Mouse (Mus musculus) naive thymus-derived CD4-positive, alpha-beta T cell, adult 2 months (primary cell): ENCODE measurements around the gene Ptpro.
"Not testable (repeated sequence)": the region's sequence is repeated elsewhere in the genome, so short reads cannot be mapped to it uniquely, and the experiment has no call there.

Experiments used
- DNase-seq: peaks from one replicate; pipeline ENCODE4 v3.0.0-alpha.2; 2011; ENCODE audit warnings: low read depth

The Ptpro gene

DNA sequence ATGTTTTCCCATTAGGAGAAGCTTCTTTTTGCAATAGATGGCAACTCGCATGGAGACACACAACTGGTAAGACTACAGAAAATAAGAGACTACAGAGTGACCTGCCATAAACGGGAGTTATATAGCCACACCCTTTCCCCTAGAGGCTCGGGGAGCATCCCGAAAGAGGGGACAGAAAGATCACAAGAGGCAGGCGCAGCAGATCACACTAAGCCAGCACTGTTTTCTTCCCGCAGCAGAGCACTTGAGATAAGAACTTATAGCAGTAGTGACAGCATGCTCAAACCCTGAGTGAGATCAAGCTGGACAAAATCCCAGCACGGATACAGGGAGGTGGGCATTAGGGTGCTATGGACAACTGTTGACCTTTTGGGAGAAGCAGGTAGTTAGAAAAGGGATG is 203.9 kb downstream of the Ptpro start:
- DNase-seq = no peak

DNA sequence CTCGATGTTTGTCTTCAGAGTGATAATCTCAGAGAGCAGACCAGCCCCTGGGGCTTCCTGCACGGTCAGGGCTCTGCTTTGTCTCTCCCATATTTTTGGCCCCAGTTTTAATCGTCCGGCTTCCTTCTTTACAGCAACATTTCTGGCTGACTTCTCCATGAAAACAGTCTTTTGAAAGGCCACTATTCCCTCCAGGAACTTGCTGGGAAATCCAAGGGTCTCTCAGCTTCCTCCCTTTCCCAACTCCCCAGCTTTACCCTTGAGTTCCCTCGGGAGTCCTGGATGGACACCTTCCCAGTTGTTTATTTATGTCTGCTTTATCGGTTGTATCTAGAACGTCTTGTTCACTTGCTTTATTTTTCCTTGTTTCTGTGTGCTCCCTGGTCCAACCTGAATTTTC is 205.1 kb downstream of the Ptpro start:
- DNase-seq = no peak

DNA sequence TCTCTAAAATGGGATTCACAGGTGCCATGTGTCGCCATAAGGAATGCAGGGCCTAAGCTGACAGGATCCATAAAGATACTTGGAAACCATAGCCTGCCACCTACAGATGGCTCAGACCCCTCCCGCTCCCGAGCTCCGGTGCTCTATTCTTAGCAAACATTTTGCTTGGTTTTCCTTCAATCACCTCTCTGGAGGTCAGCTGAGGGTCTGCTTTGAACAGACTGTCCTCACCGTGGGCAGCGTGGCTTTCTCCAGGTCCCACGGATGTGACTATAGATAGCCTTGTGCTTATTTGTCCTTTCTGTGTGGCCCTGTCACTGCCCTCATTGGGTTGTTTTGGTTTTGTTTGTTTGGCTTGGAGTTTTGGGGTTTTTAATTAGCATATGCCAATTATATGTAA is 206.0 kb downstream of the Ptpro start:
- no peak for DNase-seq

DNA sequence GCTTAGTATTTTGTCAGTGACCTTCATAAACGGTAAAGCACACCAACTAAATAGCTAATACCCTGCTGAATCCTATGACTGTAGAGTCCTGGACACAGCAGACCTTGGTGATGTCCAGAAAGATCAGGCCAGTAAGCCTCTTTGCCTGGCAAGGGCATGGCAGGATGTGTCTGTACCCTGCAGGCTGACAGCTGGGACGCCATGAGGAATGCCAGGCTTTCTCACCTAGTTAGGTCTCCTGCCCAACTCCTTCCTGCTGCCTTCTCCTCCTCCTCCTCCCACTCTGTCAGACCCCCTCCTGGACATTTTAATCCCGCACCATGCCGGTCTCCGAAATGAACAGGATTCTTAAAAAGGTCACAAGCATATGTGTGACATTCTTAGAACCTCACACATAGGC is 211.7 kb downstream of the Ptpro start:
- DNase-seq = no peak

DNA sequence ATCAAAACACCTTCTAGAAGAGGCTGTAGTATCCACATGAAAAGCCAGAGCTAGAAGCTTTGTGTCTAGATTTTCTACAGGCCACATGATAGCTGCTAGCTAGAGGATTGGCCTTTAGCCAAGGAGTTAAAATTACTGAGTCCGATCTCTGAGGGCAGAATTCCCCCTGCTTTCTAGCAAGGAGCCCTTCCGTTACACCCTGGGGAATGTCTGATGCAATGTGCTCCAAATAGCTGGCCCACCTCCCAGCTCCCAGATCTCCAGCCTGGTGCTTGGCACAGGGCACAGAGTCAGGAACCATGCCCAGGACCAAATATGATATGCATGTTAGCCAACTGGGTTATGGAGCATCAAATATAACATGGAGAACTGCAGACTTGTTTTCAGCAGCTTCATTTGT is 213.1 kb downstream of the Ptpro start:
- no peak for DNase-seq

DNA sequence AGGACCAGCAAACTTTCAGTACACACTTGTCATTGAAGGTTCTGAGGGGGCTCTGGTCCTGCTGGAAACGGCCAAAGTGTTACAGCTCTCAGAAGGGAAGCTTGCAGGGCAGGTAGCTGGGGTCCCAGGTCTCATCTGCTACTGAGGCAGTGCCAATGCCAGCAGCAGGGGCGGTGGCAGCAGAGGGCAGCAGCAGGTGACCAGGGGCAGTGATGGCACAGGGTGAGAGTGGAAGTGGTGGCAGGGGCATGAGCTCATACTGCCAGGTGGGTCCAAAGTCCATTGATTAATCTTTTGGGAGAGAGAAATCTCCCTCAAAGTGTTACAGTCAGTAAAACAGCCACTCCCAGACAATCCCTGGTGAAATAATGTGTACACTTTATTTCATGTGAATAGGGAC is 214.1 kb downstream of the Ptpro start:
- DNase-seq = no peak

DNA sequence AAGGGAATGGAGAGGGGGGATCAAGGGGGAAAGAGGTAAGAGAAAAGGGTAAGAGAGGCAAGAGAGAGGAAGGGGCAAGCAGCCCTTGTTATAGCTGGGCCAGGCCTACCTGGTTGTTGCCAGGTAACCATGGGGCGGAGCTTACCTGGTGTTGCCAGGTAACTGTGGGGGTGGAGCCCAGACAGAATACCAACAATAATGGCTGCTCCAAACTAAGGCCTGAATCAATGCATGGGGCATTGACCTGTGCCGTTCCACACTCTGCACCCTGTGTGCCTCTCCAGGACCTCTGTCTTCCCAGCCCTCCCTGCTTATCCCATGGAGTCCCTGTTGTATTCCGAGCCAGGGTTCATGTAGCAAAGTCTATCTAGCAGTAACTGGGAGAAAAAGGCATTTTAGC is 215.6 kb downstream of the Ptpro start:
- DNase-seq = no peak

DNA sequence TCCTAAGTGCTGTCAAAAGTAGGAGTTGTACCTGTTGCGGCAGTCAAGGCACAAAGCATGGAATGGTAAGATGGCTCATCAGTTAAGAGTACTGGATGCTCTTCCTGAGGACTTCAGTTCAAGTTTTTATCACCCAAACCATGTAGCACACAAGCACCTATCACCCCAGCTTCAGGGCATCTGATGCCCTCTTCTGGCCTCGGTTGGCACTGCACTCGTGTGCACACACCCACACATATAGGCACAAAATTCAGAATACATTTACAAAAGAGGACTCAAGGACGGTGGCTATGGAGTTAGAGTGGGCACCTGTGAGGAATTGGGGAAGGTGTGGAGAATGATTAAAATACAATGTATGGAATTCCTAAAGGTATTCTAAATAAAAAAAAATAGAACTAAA is 217.4 kb downstream of the Ptpro start:
- DNase-seq = no peak

DNA sequence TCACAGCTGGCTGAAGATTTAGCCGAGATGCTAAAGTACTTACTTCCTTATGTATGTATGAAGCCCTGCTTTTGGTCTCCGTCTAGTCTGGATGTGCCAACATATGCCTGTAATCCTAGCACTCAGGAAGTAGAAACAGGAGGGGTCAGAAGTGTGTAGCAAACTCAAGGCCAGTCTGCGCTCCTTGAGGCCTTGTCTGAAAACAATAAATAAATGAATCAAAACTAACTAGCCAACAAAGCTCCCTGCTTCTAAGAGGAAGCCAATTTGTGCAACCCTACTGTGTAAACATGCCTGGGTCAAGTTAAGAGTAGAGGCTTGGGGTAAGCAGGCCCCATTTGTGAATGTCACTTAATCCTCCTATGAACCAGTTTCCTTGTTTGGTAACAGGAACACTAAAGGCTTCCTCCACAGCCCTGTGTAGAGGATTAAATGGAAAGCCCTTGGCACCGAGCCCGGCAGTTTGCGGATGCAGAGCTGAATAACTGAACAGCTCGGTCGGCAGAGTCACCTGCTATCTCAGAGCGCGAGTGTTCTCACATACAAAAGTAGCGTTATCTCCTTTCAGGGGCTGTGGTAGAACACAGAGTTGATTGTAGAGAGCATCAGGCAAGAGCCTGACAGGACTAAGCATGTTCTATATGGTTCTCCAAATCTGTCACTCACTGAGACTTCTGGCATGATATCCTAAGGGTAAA is 218.9 kb downstream of the Ptpro start:
- DNase-seq = peak; percentile 15

DNA sequence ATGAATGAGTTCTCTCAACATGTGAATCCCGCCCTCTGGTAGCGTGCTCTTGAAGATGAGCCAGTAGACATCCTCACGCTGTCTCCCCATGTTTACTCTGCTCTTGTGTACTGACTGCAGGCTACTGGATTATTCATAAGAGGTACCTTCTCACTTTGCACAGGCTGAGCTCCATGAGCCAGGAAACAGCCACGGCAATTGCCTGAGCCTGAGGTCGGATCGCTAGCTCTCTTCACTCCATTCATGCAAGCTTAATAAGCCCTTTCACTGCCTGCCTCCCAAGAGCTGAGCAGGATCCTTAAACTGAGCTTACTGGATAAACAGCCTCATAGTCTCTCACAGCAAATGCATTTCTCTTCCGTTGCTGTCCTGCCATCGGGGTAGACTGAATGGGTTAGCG is 220.0 kb downstream of the Ptpro start:
- no peak for DNase-seq

DNA sequence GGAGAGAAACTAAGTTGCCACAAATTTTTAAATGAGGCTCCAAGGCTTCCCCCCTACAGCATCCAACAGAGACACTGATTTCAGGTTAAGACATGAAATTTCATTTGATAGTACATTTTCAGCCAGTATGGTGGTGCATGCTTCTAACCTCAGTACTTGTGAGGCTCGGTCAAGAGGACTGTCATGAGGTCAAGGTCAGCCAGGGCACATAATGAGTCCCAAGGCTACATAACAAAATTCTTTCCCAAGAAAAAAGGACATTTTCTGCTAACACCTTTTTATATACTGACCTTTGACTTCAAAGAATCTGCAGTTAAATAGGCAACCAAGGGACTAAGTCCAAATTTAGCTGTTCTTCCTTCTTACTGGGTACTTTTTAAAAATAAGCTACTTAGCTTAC is 221.3 kb downstream of the Ptpro start:
- no peak for DNase-seq

DNA sequence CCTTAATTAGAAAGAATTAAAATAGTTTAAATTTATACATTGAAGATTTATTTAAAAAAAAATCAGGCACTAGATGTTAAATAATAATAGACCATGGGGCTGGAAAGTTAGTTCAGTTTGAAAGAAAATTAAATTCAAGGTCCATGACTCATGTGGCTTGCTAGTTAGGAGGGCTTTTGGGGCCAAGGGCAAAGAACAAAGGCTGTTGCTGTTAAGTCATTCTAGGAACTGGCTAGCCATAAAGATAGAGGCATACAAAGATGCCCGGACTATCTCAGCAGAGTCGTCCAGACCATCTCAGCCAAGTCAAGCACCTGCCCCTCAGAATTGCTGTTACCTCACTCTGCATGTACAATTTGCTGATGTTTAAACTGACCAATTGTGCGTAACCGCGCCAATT is 223.6 kb downstream of the Ptpro start:
- not testable (repeated sequence) for DNase-seq

DNA sequence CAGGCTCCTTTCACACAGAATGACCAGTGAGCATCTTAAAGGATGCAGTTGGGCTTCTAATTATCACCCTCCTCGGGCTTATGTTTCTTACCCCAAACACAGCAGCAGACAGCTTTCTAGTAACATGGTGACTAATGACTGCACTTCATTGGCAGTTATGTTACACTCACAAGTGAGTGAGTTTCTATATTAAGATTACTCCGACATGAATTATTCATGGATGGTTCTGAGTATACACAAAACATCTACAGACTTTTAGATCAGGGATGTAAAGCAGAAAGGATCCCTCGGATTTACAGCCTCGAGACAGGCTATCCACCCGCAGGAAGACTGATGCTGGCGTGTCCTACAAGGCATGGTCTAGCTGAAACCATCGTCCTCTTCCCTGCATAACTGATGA is 230.8 kb downstream of the Ptpro start:
- no peak for DNase-seq

DNA sequence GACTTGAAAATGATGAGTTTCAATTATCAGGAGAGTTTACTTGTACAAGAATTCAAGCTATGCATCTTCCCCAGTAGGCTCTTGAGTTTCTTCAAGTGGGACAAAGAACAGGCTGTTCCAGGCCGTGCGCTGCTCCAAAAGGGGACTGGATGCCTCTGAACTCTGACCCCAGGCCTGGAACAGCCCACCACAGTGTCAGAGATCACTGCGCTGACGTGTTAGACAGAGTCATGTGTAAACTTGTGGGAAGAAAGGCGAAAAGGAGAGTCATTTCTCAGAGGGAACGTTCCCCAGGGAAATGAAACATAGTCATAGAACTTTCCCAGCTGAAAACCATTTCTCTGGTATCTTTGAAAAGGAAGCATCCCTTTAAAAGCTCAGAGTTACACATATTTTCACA is 235.3 kb downstream of the Ptpro start:
- DNase-seq = no peak

DNA sequence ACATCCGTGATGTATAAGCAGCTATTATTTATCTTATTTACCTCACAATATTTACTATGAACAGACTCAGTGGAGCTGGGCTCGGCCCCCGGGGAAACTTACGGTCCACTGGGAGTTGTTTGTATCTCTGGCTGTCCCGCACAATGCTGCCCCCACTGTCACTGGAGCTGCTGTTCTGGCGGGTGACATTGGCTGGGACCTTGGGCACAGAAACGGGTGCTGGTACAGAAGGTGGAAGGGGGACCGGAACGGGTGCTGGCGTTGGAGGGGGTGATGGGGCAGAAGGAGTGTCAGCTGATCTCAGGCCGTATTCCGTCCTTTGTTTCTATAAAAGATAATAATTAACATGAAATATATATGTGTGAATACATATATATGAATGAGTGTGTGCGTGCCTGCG is 238.0 kb downstream of the Ptpro start:
- no peak for DNase-seq

DNA sequence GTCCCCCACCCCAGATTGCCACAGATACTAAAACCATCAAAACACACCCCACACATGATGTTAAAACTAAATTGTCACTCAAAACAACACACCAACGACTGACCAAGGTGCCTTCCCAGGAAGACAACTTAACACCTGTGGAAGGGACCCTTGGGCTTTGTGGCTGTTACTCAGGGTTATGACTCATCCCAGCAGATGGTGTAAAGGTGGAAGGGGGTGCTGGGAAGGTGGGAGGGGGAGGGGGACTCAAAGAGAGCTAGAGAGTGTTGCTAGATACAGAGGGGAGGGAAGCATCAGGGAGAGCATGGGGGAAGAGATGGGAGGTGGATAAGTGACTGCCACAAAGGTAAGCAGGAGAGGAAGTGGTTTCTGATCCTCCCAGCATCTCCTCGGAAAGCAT is 239.5 kb downstream of the Ptpro start:
- DNase-seq = peak; percentile 22

DNA sequence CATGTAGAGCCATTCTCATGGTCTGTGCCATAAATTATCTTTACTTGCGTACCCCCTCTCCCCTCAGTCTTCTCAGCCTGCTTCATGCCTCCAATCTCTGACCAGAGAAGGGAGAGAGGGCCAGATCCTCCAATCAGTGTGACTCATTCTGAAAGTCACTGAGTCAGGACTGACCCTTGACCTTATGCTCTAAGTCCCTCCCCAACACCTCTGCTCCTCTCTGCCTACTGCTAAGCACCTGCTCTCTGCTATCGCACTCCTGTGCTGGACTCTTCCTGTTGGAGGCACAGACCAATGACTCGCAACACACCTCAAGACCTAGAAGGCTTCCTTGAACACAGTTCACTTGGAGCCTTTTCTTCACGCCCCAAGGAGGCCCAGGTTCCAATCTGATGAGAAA is 240.5 kb downstream of the Ptpro start:
- no peak for DNase-seq

DNA sequence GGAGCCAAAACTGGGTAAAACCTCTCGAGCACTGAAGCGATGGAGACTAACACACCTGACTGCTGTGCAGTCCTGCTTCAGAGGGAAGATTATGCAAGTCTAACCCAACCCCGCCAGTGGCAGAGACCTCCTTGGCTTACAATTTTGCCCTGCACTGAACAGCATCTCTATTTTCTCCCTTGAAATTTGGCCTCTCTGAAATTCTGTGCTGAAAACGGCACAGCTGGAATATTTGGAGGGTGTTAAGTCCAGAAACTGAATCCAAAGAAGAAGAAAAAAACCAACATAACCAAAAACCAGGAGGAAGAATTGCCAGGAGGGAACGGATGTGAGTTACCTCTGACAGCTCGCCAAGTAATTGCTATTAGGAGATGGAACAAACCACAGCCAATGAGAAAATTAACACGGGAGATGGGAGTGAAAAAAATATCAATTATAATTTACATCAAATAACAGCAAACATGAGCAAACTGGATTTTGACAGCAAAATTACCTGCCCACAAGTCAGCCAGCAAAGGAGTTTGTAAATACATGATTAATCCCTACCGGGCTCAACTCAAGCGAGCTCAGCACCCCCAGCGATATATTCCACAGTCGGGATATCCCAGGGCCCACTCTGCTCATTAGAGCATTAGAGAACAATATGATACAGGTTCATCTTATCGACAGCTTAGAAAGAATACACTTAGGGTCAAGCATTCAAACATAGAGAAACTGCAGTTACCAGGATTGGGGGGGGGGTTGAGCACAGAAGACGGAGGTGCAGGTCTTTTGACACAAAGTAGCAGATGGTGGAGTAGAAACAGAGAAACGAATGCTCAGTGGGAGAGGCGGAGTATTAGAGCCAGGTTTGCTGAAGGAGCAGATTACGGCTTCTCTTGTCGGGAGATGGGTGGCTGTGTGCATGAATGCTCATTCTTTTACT is 241.4 kb downstream of the Ptpro start:
- no peak for DNase-seq

DNA sequence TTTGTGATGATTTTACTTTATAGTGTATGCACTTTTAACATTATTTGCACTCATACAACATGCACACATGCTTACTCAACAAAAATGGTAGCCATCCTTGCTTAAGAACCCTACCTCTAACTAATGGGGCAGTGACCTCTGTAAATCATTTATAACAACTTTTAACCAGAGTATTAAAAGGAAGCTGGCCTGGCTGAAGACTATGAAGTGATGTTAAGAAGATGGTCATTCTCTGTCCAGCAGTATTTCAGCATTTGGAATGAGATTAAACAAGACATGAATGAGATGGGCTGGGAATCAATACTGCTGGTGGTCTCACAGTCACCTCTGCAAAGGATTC is 242.0 kb downstream of the Ptpro start:
- DNase-seq = no peak

DNA sequence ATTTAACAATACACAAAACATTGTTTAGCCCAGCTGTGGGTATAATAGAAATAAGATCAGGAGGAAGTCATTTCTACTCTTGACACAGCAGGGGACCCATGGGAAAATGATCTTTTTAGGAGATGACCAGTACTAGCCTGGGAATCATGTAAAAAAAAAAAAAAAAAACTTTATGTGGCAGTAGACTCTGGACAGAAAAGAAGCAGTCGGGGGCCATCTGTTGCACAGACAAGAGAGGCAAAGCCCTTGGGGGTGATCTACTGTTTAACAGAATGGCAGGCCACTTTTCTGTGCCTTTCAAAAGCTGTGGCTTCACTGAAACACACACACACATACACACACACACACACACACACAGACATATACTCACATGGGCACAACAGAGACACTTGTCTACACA is 242.7 kb downstream of the Ptpro start:
- DNase-seq = no peak

DNA sequence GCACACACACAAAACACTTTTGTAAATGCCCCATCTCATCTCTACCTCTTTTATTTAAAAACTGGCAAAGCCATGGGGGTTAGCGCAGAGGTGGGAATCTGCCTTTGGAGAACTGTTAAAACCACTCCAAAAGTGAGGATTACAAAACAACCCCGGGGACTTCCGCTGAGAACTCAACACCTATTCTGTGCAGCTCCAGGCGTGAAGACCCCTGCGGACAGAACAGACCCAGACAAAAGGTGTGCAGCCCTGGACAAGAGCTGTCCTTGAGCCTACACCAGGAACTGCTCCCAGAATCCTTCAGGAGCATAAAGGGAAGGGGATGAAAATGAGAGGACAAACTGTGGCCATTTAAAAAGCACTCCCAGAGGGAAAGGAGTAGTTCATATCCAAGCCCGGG is 243.1 kb downstream of the Ptpro start:
- no peak for DNase-seq

DNA sequence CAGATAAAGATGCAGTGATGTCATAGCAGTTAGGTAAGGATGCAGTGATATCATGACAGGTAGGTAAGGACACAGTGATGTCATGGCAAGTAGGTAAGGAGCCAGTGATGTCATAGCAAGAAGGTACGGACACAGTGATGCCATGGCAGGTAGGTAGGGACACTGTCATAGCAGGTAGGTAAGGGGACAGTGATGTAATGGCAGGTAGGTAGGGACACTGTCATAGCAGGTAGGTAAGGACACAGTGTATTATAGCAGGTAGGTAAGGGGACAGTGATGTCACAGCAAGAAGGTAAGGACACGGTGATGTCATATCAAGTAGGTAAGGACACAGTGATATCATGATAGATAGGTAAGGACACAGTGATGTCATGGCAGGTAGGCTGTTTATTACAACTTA is 244.4 kb downstream of the Ptpro start:
- no peak for DNase-seq

DNA sequence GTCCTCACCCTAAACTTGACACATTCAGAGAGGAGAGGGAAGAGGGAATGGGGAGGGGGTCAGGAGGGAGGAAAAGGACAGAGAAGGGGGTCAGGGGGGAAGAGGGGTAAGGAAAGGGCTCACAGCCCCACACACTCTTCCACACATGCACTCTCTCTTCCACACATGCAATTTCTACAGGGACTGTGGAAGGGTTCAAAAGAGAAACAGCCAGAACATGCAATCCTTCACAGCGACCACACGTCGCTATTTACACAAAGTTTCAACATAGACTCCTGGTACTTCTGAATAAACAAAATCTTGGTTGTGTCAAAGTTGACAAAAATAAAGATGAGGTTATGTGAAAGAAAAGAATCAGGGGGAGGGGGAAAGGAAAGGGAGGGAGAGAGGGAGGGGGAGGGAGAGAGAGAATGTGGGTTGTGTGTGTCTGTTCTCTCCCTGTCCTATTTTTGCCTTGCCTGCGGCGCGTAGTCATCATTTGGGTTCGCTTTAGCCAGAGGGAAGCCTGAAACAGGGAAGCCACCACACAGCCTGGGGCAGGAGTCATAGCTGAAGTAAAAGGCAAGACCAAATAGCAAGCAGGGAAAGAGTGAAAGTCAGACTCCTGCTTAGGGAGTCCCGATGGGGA is 245.2 kb downstream of the Ptpro start:
- no peak for DNase-seq
